Mouse (Mus musculus) liver, adult 2 months (tissue): ENCODE measurements at regions not wholly inside any gene's neighbourhood (a gene's known extent, or its start where the extent isn't known, plus 50 kb on each side); places are given as distances from the start of the nearest gene placed in this dataset.

Experiments
- DNase-seq: peaks from one replicate; pipeline ENCODE4 v3.0.0-alpha.2; 2011; ENCODE audit warnings: low read depth, low spot score; ENCODE audit errors: extremely low read depth
- H3K27ac ChIP-seq: fragments of 200-500 bp; replicated peaks from 2 replicates; pipeline ENCODE4 v1.5.1; 2012; ENCODE audit warnings: low read depth, mild to moderate bottlenecking, control low read depth, inconsistent platforms, low read length; ENCODE audit not compliant: insufficient read depth
- H3K27me3 ChIP-seq: fragments of 200-500 bp; 2 replicates; pipeline ENCODE4 v1.6.1; 2012; ENCODE audit warnings: mild to moderate bottlenecking, moderate library complexity, low read length, inconsistent platforms; ENCODE audit not compliant: control insufficient read depth, insufficient read depth
- H3K36me3 ChIP-seq: fragments of 200-500 bp; 2 replicates; pipeline ENCODE4 v1.6.1; 2012; ENCODE audit warnings: low read length, inconsistent platforms; ENCODE audit not compliant: control insufficient read depth, insufficient read depth
- H3K4me1 ChIP-seq: fragments of 200-500 bp; 2 replicates; pipeline ENCODE4 v1.6.1; 2011; ENCODE audit warnings: low read length; ENCODE audit not compliant: control insufficient read depth, insufficient read depth
- H3K4me3 ChIP-seq: fragments of 200-500 bp; 2 replicates; pipeline ENCODE4 v1.5.1; 2011; ENCODE audit warnings: low read depth, mild to moderate bottlenecking, control low read depth, low read length, moderate library complexity; ENCODE audit not compliant: insufficient read depth
- H3K79me2 ChIP-seq: fragments of 200-500 bp; 2 replicates; pipeline ENCODE4 v1.6.1; 2012; ENCODE audit warnings: inconsistent platforms, mild to moderate bottlenecking, low read length, moderate library complexity; ENCODE audit not compliant: control insufficient read depth, insufficient read depth
- H3K9ac ChIP-seq: fragments of 200-500 bp; 2 replicates; pipeline ENCODE4 v1.6.1; 2012; ENCODE audit warnings: low read depth, mild to moderate bottlenecking, control low read depth, inconsistent platforms, low read length
- CTCF ChIP-seq: fragments of 200-500 bp; IDR thresholded peaks from 2 replicates; pipeline ENCODE4 v1.5.1; 2011; ENCODE audit warnings: low read depth, low read length, control low read depth
- POLR2A ChIP-seq: fragments of 200-500 bp; IDR thresholded peaks from 2 replicates; pipeline ENCODE4 v1.6.1; 2011; ENCODE audit warnings: low read length, control low read depth; ENCODE audit not compliant: insufficient read depth; ENCODE audit errors: extremely low read depth
- WGBS: fragments of 180-500 bp; shearing (Covaris S2); methylation state at CpG from one replicate; pipeline ENCODE4 v1.1.7; 2018; 5-methylcytosine and 5-hydroxymethylcytosine counted together

DNA sequence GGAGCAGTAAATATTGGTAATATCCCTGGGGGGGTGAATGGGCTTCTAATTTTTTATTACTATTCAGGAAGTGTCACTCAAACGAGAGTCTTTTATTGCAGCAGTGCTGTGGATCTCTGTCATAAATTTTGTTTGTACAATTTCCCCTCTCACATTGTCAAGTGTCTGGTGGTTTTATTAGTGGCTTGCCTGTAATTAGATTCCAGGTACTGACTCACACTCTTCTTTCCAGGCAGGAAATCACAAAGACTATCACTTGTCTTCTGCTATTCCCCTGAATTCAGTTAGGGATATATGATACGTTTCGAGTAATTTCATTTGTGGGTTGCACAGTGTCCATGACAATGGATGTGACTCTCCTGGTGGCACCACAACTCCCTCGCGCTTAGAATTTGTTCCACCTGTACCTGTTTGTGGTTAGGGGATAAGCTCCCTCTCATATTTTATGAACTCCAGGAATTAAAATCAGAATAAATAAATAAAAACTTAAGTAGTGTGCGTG is 517.4 kb downstream of the Adgrl2 start:
- 89% methylated on average over 6 of the region's 6 CpGs for WGBS
- TF ChIP-seq CTCF = no peak
- TF ChIP-seq POLR2A = no peak

GRCm38 (mm10) chr3:148465456-148465855 is 524.9 kb downstream of the Adgrl2 start:
- H3K4me3 ChIP-seq = no peak overlapping the region
- DNase-seq = no peak
- H3K9ac ChIP-seq = no peak overlapping the region
- H3K27ac ChIP-seq = no peak overlapping the region
- WGBS = 68% methylated on average over 3 of the region's 3 CpGs
- no peaks in the 10 kb centered on the region for H3K79me2 ChIP-seq
- H3K4me1 ChIP-seq = no peaks in the 10 kb centered on the region
- no peaks in the 10 kb centered on the region for H3K36me3 ChIP-seq
- TF ChIP-seq CTCF (no peak), POLR2A (no peak)
- H3K27me3 ChIP-seq = no peaks in the 10 kb centered on the region

More for the DNA sequence above, 517.4 kb downstream of the Adgrl2 start:
- Histone ChIP-seq H3K9ac (no peak overlapping the region), H3K4me3 (no peak overlapping the region), H3K4me1 (no peaks in the 10 kb centered on the region), H3K27me3 (no peaks in the 10 kb centered on the region), H3K79me2 (no peaks in the 10 kb centered on the region), H3K36me3 (no peaks in the 10 kb centered on the region), H3K27ac (no peak overlapping the region)
- DNase-seq = no peak

DNA sequence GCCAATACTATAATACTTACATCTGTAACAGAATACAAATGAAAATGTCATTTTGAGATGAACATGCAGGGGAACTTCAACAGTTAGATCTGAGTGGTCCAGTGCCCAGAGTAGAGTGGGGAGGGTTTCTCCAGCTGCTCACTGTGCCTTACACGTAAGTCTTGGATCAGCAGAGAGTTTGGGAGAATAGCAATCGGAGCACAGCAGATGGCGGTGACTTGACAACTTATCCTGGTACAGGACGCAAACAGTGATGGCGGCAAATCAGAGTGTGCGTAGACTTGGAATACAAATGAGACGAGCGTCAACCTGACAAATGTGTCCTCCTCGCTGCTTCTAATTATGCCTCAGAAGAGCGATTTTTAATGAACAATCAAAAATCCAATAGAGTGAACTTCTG is 527.6 kb downstream of the Adgrl2 start:
- no peak overlapping the region for H3K27ac ChIP-seq
- TF ChIP-seq CTCF (no peak), POLR2A (no peak)
- 89% methylated on average over 10 of the region's 10 CpGs for WGBS

DNA sequence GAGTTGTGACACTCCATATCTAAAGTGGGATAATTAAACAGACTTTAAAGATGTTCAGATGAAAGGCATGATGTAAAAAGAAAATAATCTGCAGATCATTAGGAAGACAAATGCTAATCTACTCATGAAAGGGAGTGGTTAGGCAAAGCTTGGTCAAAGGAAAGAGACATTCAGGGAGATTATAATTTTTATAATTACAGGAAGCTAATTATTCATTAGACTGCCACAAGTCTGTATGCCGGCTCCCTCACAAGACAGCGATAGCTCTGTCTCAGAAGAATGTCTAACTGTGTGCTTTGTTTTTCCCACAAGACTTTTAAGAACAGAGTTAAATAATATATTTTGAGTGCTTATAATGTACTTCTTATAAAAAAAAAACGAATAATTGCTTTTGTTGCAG is 541.5 kb downstream of the Adgrl2 start:
- H3K27me3 ChIP-seq = no peaks in the 10 kb centered on the region
- H3K4me3 ChIP-seq = no peak overlapping the region
- TF ChIP-seq CTCF = no peak
- no peak for TF ChIP-seq POLR2A
- no peak for DNase-seq
- no peaks in the 10 kb centered on the region for H3K36me3 ChIP-seq
- no peaks in the 10 kb centered on the region for H3K79me2 ChIP-seq
- 77% methylated on average over 3 of the region's 3 CpGs for WGBS
- no peak overlapping the region for H3K9ac ChIP-seq
- H3K27ac ChIP-seq = no peak overlapping the region
- H3K4me1 ChIP-seq = no peaks in the 10 kb centered on the region

More for the DNA sequence above, 527.6 kb downstream of the Adgrl2 start:
- Histone ChIP-seq H3K9ac (no peak overlapping the region), H3K36me3 (no peaks in the 10 kb centered on the region), H3K4me3 (no peak overlapping the region), H3K27me3 (no peaks in the 10 kb centered on the region), H3K4me1 (no peaks in the 10 kb centered on the region), H3K79me2 (no peaks in the 10 kb centered on the region)
- no peak for DNase-seq

DNA sequence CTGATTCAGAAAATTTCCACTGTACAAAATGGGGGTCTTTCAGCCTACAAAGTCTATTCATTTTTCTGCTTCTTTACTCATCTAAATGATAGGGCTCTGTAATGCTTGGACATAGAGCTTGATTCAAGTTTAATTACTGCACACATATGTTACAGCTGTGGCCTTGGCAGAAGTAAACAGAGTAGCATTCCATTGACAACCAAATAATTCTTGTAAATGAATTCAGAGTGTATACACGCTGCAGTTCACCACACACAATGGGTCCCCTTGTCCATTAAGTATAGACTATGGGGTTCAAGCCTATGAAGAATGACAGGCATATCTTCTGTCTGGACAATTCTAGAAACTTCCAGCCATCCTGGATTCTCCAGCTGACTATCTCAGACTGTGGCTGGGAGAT is 541.9 kb downstream of the Adgrl2 start:
- WGBS = 82% methylated on average over 1 of the region's 1 CpGs
- no peaks in the 10 kb centered on the region for H3K27me3 ChIP-seq
- H3K36me3 ChIP-seq = no peaks in the 10 kb centered on the region

GRCm38 (mm10) chr3:148446845-148447244 is 543.5 kb downstream of the Adgrl2 start:
- Histone ChIP-seq H3K4me3 (no peak overlapping the region), H3K79me2 (no peaks in the 10 kb centered on the region), H3K27me3 (no peaks in the 10 kb centered on the region), H3K36me3 (no peaks in the 10 kb centered on the region), H3K27ac (no peak overlapping the region), H3K4me1 (no peaks in the 10 kb centered on the region), H3K9ac (no peak overlapping the region)
- DNase-seq = no peak
- WGBS = 76% methylated on average over 1 of the region's 1 CpGs
- TF ChIP-seq CTCF = no peak
- TF ChIP-seq POLR2A = no peak

More for the DNA sequence above, 541.9 kb downstream of the Adgrl2 start:
- no peak overlapping the region for H3K4me3 ChIP-seq
- H3K4me1 ChIP-seq = no peaks in the 10 kb centered on the region
- H3K27ac ChIP-seq = no peak overlapping the region
- no peak overlapping the region for H3K9ac ChIP-seq
- H3K79me2 ChIP-seq = no peaks in the 10 kb centered on the region
- no peak for DNase-seq
- TF ChIP-seq CTCF (no peak), POLR2A (no peak)
